Mouse (Mus musculus): Measurements from ENCODE around the gene Taf8. TPM values are rescaled to one million over a fixed set of nuclear protein-coding genes. Genes with fewer than 3 reads are reported as not detected.

Gene Taf8
- polyA plus RNA-seq, 1 experiment from 2014 or later = 34.9 TPM

GRCm38 (mm10) chr17:47475181-47475580 lies 26.9 kb downstream of the Taf8 start:
- ATAC-seq (ENCODE audit: low FRiP score, low read depth) = no peak
- Histone ChIP-seq H3K9me3 (no peaks in the 10 kb centered on the region), H3K4me3 (no peak overlapping the region), H3K27ac (no peak overlapping the region), H3K9ac (no peak overlapping the region), H3K4me2 (replicated peaks) (no peak overlapping the region), H3K4me1 (peaks cover 17% of the 10 kb centered on the region), H3K27me3 (peaks cover 20% of the 10 kb centered on the region), H3K36me3 (no peaks in the 10 kb centered on the region)
- WGBS = 81% methylated on average over 4 of the region's 4 CpGs

GRCm38 (mm10) chr17:47474250-47474649 lies 27.8 kb downstream of the Taf8 start:
- WGBS = 81% methylated on average over 4 of the region's 4 CpGs
- Histone ChIP-seq H3K9me3 (no peaks in the 10 kb centered on the region), H3K4me3 (no peak overlapping the region), H3K36me3 (no peaks in the 10 kb centered on the region), H3K27me3 (peaks cover 29% of the 10 kb centered on the region), H3K4me1 (peaks cover 17% of the 10 kb centered on the region), H3K27ac (no peak overlapping the region), H3K4me2 (replicated peaks) (no peak overlapping the region), H3K9ac (no peak overlapping the region)
- no peak for ATAC-seq (ENCODE audit: low FRiP score, low read depth)

- no peak for ATAC-seq (ENCODE audit: low FRiP score, low read depth)
- H3K27ac ChIP-seq = no peak overlapping the region
- peaks cover 37% of the 10 kb centered on the region for H3K27me3 ChIP-seq
- peaks cover 18% of the 10 kb centered on the region for H3K4me1 ChIP-seq
- H3K4me2 ChIP-seq (replicated peaks) = no peak overlapping the region
- no peak overlapping the region for H3K4me3 ChIP-seq
- no peaks in the 10 kb centered on the region for H3K9me3 ChIP-seq
- 20% methylated on average over 8 of the region's 8 CpGs for WGBS
- no peaks in the 10 kb centered on the region for H3K36me3 ChIP-seq
- no peak overlapping the region for H3K9ac ChIP-seq
Measured at GRCm38 (mm10) chr17:47473434-47473974, 28.6 kb downstream of the Taf8 start.

GRCm38 (mm10) chr17:47472435-47473350 lies 29.4 kb downstream of the Taf8 start:
- Histone ChIP-seq H3K4me2 (replicated peaks) (no peak overlapping the region), H3K9me3 (no peaks in the 10 kb centered on the region), H3K27ac (no peak overlapping the region), H3K4me3 (no peak overlapping the region), H3K27me3 (peaks cover 45% of the 10 kb centered on the region), H3K9ac (no peak overlapping the region), H3K36me3 (no peaks in the 10 kb centered on the region), H3K4me1 (peaks cover 21% of the 10 kb centered on the region)
- WGBS = 30% methylated on average over 15 of the region's 15 CpGs
- ATAC-seq (ENCODE audit: low FRiP score, low read depth) = no peak

- H3K36me3 ChIP-seq = no peaks in the 10 kb centered on the region
- no peak overlapping the region for H3K9ac ChIP-seq
- H3K27ac ChIP-seq = no peak overlapping the region
- peaks cover 28% of the 10 kb centered on the region for H3K4me1 ChIP-seq
- WGBS = 71% methylated on average over 5 of the region's 5 CpGs
- H3K9me3 ChIP-seq = no peaks in the 10 kb centered on the region
- no peak for ATAC-seq (ENCODE audit: low FRiP score, low read depth)
- H3K4me2 ChIP-seq (replicated peaks) = no peak overlapping the region
- H3K4me3 ChIP-seq = no peak overlapping the region
- H3K27me3 ChIP-seq = peaks cover 64% of the 10 kb centered on the region
Measured at GRCm38 (mm10) chr17:47470686-47471085, 31.4 kb downstream of the Taf8 start.

GRCm38 (mm10) chr17:47470121-47470520 lies 32.0 kb downstream of the Taf8 start:
- no peaks in the 10 kb centered on the region for H3K9me3 ChIP-seq
- 88% methylated on average over 4 of the region's 4 CpGs for WGBS
- ATAC-seq (ENCODE audit: low FRiP score, low read depth) = no peak

GRCm38 (mm10) chr17:47469642-47470041 lies 32.5 kb downstream of the Taf8 start:
- no peak overlapping the region for H3K27ac ChIP-seq
- no peak for ATAC-seq (ENCODE audit: low FRiP score, low read depth)
- H3K9ac ChIP-seq = no peak overlapping the region
- no peak overlapping the region for H3K4me2 ChIP-seq (replicated peaks)
- WGBS = 87% methylated on average over 4 of the region's 4 CpGs
- H3K36me3 ChIP-seq = no peaks in the 10 kb centered on the region
- no peak overlapping the region for H3K4me3 ChIP-seq
- H3K4me1 ChIP-seq = peaks cover 32% of the 10 kb centered on the region
- H3K9me3 ChIP-seq = no peaks in the 10 kb centered on the region
- H3K27me3 ChIP-seq = peaks cover 73% of the 10 kb centered on the region

More at GRCm38 (mm10) chr17:47470121-47470520, 32.0 kb downstream of the Taf8 start:
- Histone ChIP-seq H3K36me3 (no peaks in the 10 kb centered on the region), H3K9ac (no peak overlapping the region), H3K4me1 (peaks cover 32% of the 10 kb centered on the region), H3K4me3 (no peak overlapping the region), H3K27me3 (peaks cover 69% of the 10 kb centered on the region), H3K4me2 (replicated peaks) (no peak overlapping the region), H3K27ac (no peak overlapping the region)

- Histone ChIP-seq H3K36me3 (no peaks in the 10 kb centered on the region), H3K4me2 (replicated peaks) (peak overlapping the region; percentile 53), H3K27me3 (peaks cover 82% of the 10 kb centered on the region), H3K9ac (no peak overlapping the region), H3K27ac (no peak overlapping the region), H3K4me1 (peaks cover 32% of the 10 kb centered on the region), H3K9me3 (no peaks in the 10 kb centered on the region), H3K4me3 (peak overlapping the region; percentile 29)
- ATAC-seq (ENCODE audit: low FRiP score, low read depth) = no peak
- 9% methylated on average over 34 of the region's 34 CpGs for WGBS
Measured at GRCm38 (mm10) chr17:47468466-47468865, 33.6 kb downstream of the Taf8 start.

- no peak overlapping the region for H3K27ac ChIP-seq
- H3K4me2 ChIP-seq (replicated peaks) = peak overlapping the region; percentile 53
- no peak overlapping the region for H3K9ac ChIP-seq
- H3K4me3 ChIP-seq = peak overlapping the region; percentile 29
- H3K9me3 ChIP-seq = no peaks in the 10 kb centered on the region
- H3K27me3 ChIP-seq = peaks cover 78% of the 10 kb centered on the region
- no peak for ATAC-seq (ENCODE audit: low FRiP score, low read depth)
- peaks cover 30% of the 10 kb centered on the region for H3K4me1 ChIP-seq
- H3K36me3 ChIP-seq = no peaks in the 10 kb centered on the region
- 28% methylated on average over 14 of the region's 14 CpGs for WGBS
Measured at GRCm38 (mm10) chr17:47468063-47468462, 34.0 kb downstream of the Taf8 start.

GRCm38 (mm10) chr17:47467659-47468058 lies 34.4 kb downstream of the Taf8 start:
- Histone ChIP-seq H3K27me3 (peaks cover 75% of the 10 kb centered on the region), H3K4me3 (no peak overlapping the region), H3K36me3 (no peaks in the 10 kb centered on the region), H3K9ac (no peak overlapping the region), H3K27ac (no peak overlapping the region), H3K4me2 (replicated peaks) (peak overlapping the region; percentile 53; the same call in 1 of the 2 replicates), H3K9me3 (no peaks in the 10 kb centered on the region), H3K4me1 (peaks cover 26% of the 10 kb centered on the region)
- WGBS = 61% methylated on average over 11 of the region's 11 CpGs
- ATAC-seq (ENCODE audit: low FRiP score, low read depth) = no peak

GRCm38 (mm10) chr17:47466284-47466683 lies 35.8 kb downstream of the Taf8 start:
- no peak overlapping the region for H3K9ac ChIP-seq
- H3K4me2 ChIP-seq (replicated peaks) = 0 out of 2 replicates have a peak overlapping the region, but pooled peaks have one; percentile 1
- peaks cover 23% of the 10 kb centered on the region for H3K4me1 ChIP-seq
- no peaks in the 10 kb centered on the region for H3K9me3 ChIP-seq
- no peak overlapping the region for H3K4me3 ChIP-seq
- no peaks in the 10 kb centered on the region for H3K36me3 ChIP-seq
- no peak for ATAC-seq (ENCODE audit: low FRiP score, low read depth)
- peaks cover 69% of the 10 kb centered on the region for H3K27me3 ChIP-seq
- no peak overlapping the region for H3K27ac ChIP-seq
- WGBS = 34% methylated on average over 9 of the region's 9 CpGs

- Histone ChIP-seq H3K4me1 (peaks cover 16% of the 10 kb centered on the region; the same call in 1 of the 2 replicates), H3K4me2 (replicated peaks) (no peak overlapping the region), H3K27me3 (peaks cover 65% of the 10 kb centered on the region), H3K4me3 (no peak overlapping the region), H3K9ac (no peak overlapping the region), H3K9me3 (no peaks in the 10 kb centered on the region), H3K27ac (no peak overlapping the region), H3K36me3 (no peaks in the 10 kb centered on the region)
- no peak for ATAC-seq (ENCODE audit: low FRiP score, low read depth)
- 88% methylated on average over 11 of the region's 11 CpGs for WGBS
Measured at GRCm38 (mm10) chr17:47465016-47465415, 37.1 kb downstream of the Taf8 start.

Measured in limb, embryonic 13.5 days (tissue).